Mouse (Mus musculus): ENCODE results near the gene Ppm1h.

GRCm38 (mm10) chr10:122823642-122824041 is 145.1 kb downstream of the Ppm1h start:
- no peak for TF ChIP-seq POLR2A (IDR thresholded peaks at IDR 0.05; ENCODE audit: insufficient read length, low read depth)
- TF ChIP-seq POLR2AphosphoS2 (IDR thresholded peaks at IDR 0.05; ENCODE audit: insufficient read length, low read depth), result no peak
- no peak for TF ChIP-seq MAX (IDR thresholded peaks at IDR 0.05; ENCODE audit: low read depth)
- no peak for TF ChIP-seq USF1 (IDR thresholded peaks at IDR 0.05; ENCODE audit: low read depth)
- TF ChIP-seq CEBPB (IDR thresholded peaks at IDR 0.05; ENCODE audit: insufficient read depth, poor library complexity, severe bottlenecking), result no peak
- TF ChIP-seq MYOG (IDR thresholded peaks at IDR 0.05; ENCODE audit: control insufficient read depth in 1 of 3, insufficient read depth in 1 of 3, insufficient read length in 2 of 3, low read depth in 2 of 3), result no peak
- TF ChIP-seq E2F4 (IDR thresholded peaks at IDR 0.05; ENCODE audit: insufficient read depth), result no peak
- TF ChIP-seq MYOD1 (IDR thresholded peaks at IDR 0.05; ENCODE audit: control insufficient read depth in 1 of 3, insufficient read length in 2 of 3, low read depth in 2 of 3), result no peak
- no peak for TF ChIP-seq TCF12 (IDR thresholded peaks at IDR 0.05; ENCODE audit: insufficient read depth, poor library complexity, severe bottlenecking)
- TF ChIP-seq SRF (IDR thresholded peaks at IDR 0.05; ENCODE audit: control insufficient read depth, insufficient read length, low read depth), result no peak
- TF ChIP-seq TCF3 (IDR thresholded peaks at IDR 0.05; ENCODE audit: insufficient read length, low read depth), result no peak
- no peak for TF ChIP-seq REST (IDR thresholded peaks at IDR 0.05; ENCODE audit: insufficient read depth, insufficient read length)

Measured in myocyte (in vitro differentiated cells).